Mouse (Mus musculus) embryo, embryonic 11 days (tissue): Measurements from ENCODE around the gene Celf2.
"Not testable (repeated sequence)": the region's sequence is repeated elsewhere in the genome, so short reads cannot be mapped to it uniquely, and the experiment has no call there.

Experiments
- DNase-seq: peaks from one replicate; pipeline ENCODE4 v3.0.0-alpha.2; 2015

Celf2 gene

GRCm38 (mm10) chr2:7389264-7389663, 120.1 kb downstream of the Celf2 start:
- DNase-seq, result no peak

- no peak for DNase-seq
Observed at GRCm38 (mm10) chr2:7378736-7379135, 130.6 kb downstream of the Celf2 start.

GRCm38 (mm10) chr2:7377878-7378277, 131.5 kb downstream of the Celf2 start:
- no peak for DNase-seq

- DNase-seq, result no peak
Observed at GRCm38 (mm10) chr2:7367738-7368137, 141.6 kb downstream of the Celf2 start.

GRCm38 (mm10) chr2:7359557-7359956, 149.8 kb downstream of the Celf2 start:
- no peak for DNase-seq

- no peak for DNase-seq
Observed at GRCm38 (mm10) chr2:7358816-7359215, 150.5 kb downstream of the Celf2 start.

- no peak for DNase-seq
Observed at GRCm38 (mm10) chr2:7351234-7351633, 158.1 kb downstream of the Celf2 start.

- no peak for DNase-seq
Observed at GRCm38 (mm10) chr2:7346703-7347461, 162.5 kb downstream of the Celf2 start.

- DNase-seq, result no peak
Observed at GRCm38 (mm10) chr2:7344951-7345350, 164.4 kb downstream of the Celf2 start.

- no peak for DNase-seq
Observed at GRCm38 (mm10) chr2:7342911-7343478, 166.4 kb downstream of the Celf2 start.

GRCm38 (mm10) chr2:7334846-7335245, 174.5 kb downstream of the Celf2 start:
- DNase-seq, result no peak

- no peak for DNase-seq
Observed at GRCm38 (mm10) chr2:7328018-7328899, 181.1 kb downstream of the Celf2 start.

- DNase-seq, result peak; percentile 44
Observed at GRCm38 (mm10) chr2:7319760-7320159, 189.6 kb downstream of the Celf2 start.

- DNase-seq, result no peak
Observed at GRCm38 (mm10) chr2:7311776-7312175, 197.6 kb downstream of the Celf2 start.

- DNase-seq, result no peak
Observed at GRCm38 (mm10) chr2:7310840-7311182, 198.6 kb downstream of the Celf2 start.

GRCm38 (mm10) chr2:7310129-7310839, 199.1 kb downstream of the Celf2 start:
- DNase-seq, result peak; percentile 82

- DNase-seq, result no peak
Observed at GRCm38 (mm10) chr2:7309324-7309723, 200.0 kb downstream of the Celf2 start.

- no peak for DNase-seq
Observed at GRCm38 (mm10) chr2:7308731-7309130, 200.6 kb downstream of the Celf2 start.

GRCm38 (mm10) chr2:7287434-7287833, 221.9 kb downstream of the Celf2 start:
- DNase-seq, result no peak

- peak; percentile 2 for DNase-seq
Observed at GRCm38 (mm10) chr2:7273214-7273613, 236.1 kb downstream of the Celf2 start.

- DNase-seq, result no peak
Observed at GRCm38 (mm10) chr2:7270051-7270450, 239.3 kb downstream of the Celf2 start.

- DNase-seq, result no peak
Observed at GRCm38 (mm10) chr2:7267166-7267565, 242.2 kb downstream of the Celf2 start.

- not testable (repeated sequence) for DNase-seq
Observed at GRCm38 (mm10) chr2:7262668-7263067, 246.7 kb downstream of the Celf2 start.
